Mouse (Mus musculus) lung, adult 2 months (tissue): ENCODE measurements at regions not wholly inside any gene's neighbourhood (a gene's known extent, or its start where the extent isn't known, plus 50 kb on each side); places are given as distances from the start of the nearest gene placed in this dataset.

Source experiments
- DNase-seq: peaks from one replicate; pipeline ENCODE4 v3.0.0; 2022
- H3K4me1 ChIP-seq: fragments of 200-500 bp; 2 replicates; pipeline ENCODE4 v1.6.1; 2011; ENCODE audit warnings: low read length; ENCODE audit not compliant: control insufficient read depth, insufficient read depth
- H3K4me3 ChIP-seq: fragments of 200-500 bp; replicated peaks from 2 replicates; pipeline ENCODE3; 2011; ENCODE audit warnings: low read depth, mild to moderate bottlenecking, control low read depth, low read length; ENCODE audit errors: extremely low read depth
- CTCF ChIP-seq: fragments of 200-500 bp; IDR thresholded peaks from 2 replicates; pipeline ENCODE4 v1.5.1; 2011; ENCODE audit warnings: mild to moderate bottlenecking, low read length, control low read depth; ENCODE audit not compliant: insufficient read depth
- POLR2A ChIP-seq: fragments of 200-500 bp; IDR thresholded peaks from 2 replicates; pipeline ENCODE4 v1.6.1; 2011; ENCODE audit warnings: low read depth, mild to moderate bottlenecking, control low read depth, low read length, borderline replicate concordance; ENCODE audit errors: extremely low read depth
- WGBS: fragments of 180-500 bp; shearing (Covaris S2); methylation state at CpG from one replicate; pipeline ENCODE4 v1.1.7; 2018; 5-methylcytosine and 5-hydroxymethylcytosine counted together

DNA sequence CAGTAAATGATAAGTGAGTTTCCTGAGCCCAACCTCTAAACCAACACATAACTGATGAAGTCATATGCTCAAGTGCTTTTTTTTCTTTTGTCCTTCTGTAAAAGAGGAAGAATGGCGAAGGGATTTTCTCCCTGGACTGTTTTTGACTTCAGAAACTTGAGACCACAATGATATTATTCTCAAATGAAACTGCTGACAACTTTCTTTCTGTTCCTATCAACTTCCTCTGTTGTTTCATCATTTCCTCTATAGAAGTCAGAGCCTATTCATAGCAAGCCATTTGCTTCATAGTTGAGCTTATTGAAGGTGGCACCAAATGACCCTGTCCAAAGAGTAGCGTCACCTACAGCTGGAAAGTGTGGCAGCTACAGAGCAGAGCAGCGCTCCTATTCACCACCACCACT lies 140.2 kb downstream of the Nfkbiz start:
- Histone ChIP-seq H3K4me1 (no peaks in the 10 kb centered on the region), H3K4me3 (no peak overlapping the region)
- TF ChIP-seq CTCF (no peak), POLR2A (no peak)
- WGBS = 52% methylated on average over 3 of the region's 3 CpGs
- no peak for DNase-seq

DNA sequence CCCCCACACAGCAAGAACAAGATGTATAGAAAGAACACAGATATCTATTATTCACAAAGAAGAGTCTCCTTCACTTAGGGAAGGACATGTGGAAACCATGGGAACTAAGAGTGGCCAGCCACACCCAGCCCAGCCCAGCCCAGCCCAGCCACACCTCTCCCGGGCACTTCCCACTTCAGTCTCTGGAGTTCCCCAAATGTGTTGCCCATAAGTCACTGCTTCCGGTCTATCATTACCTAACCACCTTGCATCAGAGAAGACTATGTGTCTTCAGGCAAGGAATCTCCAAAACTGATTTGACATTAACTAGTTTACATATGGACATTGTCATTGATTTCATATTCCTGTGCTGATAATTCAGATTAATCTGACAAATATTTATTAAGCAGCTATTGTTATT lies 147.6 kb downstream of the Nfkbiz start:
- Histone ChIP-seq H3K4me3 (no peak overlapping the region), H3K4me1 (no peaks in the 10 kb centered on the region)
- WGBS = 66% methylated on average over 2 of the region's 2 CpGs
- no peak for DNase-seq
- TF ChIP-seq CTCF (no peak), POLR2A (no peak)

DNA sequence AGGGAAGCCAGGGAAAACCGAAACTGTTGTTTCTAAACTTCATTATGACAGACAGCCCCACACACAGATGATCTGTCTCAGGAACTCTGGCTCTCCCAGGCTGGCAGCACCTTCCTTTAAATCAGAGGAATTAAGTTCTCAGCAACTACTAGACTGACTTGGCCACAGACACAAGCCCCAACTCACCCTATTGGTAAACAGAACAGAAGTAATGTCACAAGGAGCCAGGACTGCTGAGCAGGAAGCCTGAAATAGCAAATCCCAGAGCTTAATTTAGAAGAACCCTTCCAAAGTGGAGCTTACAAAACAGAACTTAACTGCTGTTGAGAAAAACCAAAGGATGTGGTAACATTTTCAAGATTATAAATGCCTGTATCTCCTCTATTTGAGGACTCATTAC lies 174.8 kb downstream of the Nfkbiz start:
- DNase-seq = no peak
- 78% methylated on average over 1 of the region's 1 CpGs for WGBS
- TF ChIP-seq POLR2A = no peak
- TF ChIP-seq CTCF = no peak
- H3K4me3 ChIP-seq = no peak overlapping the region
- H3K4me1 ChIP-seq = no peaks in the 10 kb centered on the region

DNA sequence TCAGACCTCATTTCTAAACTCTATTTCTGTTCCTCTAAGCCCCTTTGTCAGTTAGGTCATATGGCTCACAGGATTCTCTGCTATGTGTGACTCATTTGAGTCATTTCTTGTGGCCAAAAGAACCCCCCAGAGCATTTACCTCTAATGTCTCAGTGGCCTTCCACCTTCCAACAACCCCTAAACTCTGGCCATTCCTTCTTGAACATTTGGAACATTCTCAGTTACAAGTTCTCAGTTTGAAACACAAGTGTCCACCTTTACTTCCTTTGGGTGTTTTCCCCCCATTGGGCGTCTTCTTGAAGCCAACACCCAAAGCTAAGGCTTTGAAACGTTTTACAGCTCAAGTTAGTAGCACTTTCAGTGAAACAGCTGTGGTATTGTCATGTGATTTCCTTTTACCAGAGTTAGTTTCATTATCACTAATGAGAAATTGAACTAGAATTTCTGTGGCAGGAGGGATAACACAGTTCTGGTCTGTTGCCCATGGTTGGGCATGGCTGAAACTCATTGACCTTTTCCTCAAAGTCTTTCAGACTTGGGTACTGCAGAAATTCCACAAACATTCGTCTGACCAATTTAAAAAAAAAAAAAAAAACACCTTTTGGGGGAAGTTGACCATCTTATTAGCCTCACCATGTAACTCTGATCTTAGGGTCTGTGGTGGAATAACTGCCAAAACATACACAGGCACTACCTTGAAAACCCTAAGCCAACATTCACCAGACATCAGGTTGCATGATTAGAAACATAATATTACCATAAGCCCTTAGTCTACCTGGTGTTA lies 201.8 kb downstream of the Nfkbiz start:
- Histone ChIP-seq H3K4me1 (no peaks in the 10 kb centered on the region; the same call in 1 of the 2 replicates), H3K4me3 (no peak overlapping the region)
- TF ChIP-seq CTCF = no peak
- TF ChIP-seq POLR2A = no peak
- DNase-seq = no peak
- 38% methylated on average over 3 of the region's 3 CpGs for WGBS

DNA sequence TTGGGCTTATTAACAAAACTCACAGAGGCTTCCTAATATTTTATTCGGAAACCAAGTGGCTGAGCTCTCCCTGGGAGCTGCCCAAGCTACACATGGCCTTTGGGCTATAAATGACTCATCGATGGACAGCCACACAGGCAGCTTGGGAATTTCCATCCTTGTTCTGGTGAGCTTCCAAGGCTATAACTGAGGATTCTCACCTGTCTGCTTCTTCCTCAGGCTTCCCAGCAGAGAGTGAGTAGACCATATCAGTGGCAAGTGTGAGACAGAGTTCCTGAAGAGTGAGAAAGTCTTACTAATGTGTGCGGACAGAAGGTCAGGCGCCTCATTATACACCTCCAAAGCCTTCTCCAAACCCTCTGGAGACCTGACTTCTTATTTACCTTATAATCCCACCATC lies 202.5 kb downstream of the Nfkbiz start:
- DNase-seq = no peak
- WGBS = 84% methylated on average over 4 of the region's 4 CpGs
- no peaks in the 10 kb centered on the region; the same call in 1 of the 2 replicates for H3K4me1 ChIP-seq
- no peak overlapping the region for H3K4me3 ChIP-seq
- TF ChIP-seq CTCF = no peak
- TF ChIP-seq POLR2A = no peak

DNA sequence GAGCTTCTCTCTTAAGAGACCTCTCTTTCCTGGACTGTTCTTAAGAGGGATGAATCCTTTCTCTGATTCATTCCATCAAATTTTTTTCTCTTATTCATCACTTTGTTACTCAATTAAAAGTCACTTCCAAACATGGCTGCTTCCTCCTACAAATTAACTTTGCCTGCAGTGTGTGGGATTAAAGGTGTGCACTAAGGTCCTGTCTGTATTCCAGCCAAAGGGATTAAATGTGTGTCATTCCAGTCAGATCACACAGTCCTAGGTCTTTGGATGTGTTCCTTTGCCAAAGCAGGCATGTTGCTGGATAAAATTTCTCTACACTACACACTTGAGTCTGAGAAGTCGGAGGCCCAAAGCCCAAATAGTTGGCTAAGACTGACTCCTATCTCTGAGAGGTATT lies 204.0 kb downstream of the Nfkbiz start:
- no peak overlapping the region for H3K4me3 ChIP-seq
- WGBS = 76% methylated on average over 1 of the region's 1 CpGs
- TF ChIP-seq CTCF (no peak), POLR2A (no peak)
- H3K4me1 ChIP-seq = no peaks in the 10 kb centered on the region; the same call in 1 of the 2 replicates
- no peak for DNase-seq

DNA sequence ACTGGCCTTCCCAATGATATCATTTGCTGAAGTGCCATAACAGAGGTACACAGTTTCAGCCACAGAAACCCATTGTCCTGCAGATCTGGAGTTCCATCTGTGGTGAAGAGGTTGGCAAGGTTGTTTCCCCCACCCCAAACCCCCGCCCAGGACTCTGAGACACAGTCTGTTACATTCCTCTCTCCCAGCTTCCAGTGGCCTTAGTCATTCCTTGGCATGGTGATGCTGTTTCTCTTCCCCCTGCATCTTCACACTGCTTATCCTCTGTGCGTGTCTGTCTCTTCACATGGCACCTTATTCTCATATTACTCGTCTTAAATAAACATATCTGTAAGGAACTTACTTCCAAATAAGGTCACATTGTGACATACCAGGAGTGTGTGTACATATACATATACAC lies 206.5 kb downstream of the Nfkbiz start:
- DNase-seq = no peak
- Histone ChIP-seq H3K4me3 (no peak overlapping the region), H3K4me1 (no peaks in the 10 kb centered on the region; the same call in 1 of the 2 replicates)
- TF ChIP-seq CTCF = no peak
- TF ChIP-seq POLR2A = no peak
- WGBS = 40% methylated on average over 3 of the region's 3 CpGs

DNA sequence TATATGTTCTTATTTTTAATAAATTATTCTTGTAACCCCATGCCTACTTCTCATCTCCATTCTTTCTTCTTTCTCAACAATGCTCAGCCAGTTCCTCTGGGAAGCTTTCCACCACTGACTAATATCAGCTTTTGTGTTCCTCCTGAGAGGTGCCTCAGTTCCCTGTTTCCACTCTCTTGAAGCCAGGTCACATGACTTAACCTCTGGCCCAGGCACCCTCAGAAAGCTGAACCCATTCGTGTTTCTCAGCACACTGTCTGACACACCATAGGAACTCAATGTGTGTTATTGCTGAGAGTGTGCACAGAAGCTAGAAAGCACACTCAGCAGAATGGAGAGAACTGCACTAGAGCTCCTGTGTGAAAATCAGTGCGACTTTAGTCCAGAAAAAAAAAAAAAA lies 207.1 kb downstream of the Nfkbiz start:
- Histone ChIP-seq H3K4me3 (no peak overlapping the region), H3K4me1 (no peaks in the 10 kb centered on the region; the same call in 1 of the 2 replicates)
- no peak for DNase-seq
- WGBS = 53% methylated on average over 2 of the region's 2 CpGs
- TF ChIP-seq CTCF (no peak), POLR2A (no peak)

DNA sequence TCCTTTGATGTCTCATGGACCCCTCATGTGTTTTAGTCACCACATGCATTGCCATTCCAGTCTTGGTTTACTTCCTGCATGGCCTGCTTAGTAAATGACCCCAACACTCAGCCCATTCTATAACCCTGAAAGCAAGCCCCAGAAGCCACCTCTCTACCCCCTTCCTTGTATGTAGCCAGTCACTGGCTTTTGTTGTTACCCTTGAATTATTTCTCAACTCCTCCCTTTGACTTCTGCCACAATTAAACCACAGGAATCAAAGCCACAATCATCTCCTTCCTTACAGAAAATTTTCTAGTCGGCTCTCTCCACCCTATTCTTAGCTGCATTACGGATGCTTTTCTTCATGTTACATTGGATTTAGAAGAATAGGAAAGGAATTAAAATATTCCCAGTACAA lies 207.7 kb downstream of the Nfkbiz start:
- WGBS = 79% methylated on average over 2 of the region's 2 CpGs
- no peak for TF ChIP-seq POLR2A
- DNase-seq = no peak
- no peaks in the 10 kb centered on the region; the same call in 1 of the 2 replicates for H3K4me1 ChIP-seq
- no peak overlapping the region for H3K4me3 ChIP-seq

DNA sequence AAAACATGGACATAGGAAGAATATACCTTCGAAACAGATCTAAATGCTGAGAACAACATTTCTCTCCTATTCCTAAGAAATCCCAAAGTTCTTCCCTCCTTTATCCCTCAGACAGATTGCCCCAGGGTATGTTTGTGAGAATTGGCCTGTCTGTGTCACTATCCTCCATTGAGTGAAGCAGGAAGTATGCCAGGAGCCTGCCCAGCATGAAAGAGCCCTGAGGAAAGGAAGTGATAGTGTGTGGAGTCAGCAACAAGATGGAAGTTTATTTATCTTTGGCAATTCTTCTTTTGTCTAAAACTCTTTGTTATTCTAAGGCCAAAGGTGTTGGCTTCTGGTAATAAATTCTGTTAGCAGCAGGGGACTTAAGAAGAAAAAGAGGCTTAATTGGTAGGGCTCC lies 211.2 kb downstream of the Nfkbiz start:
- Histone ChIP-seq H3K4me1 (no peaks in the 10 kb centered on the region; the same call in 1 of the 2 replicates), H3K4me3 (no peak overlapping the region)
- TF ChIP-seq POLR2A (no peak), CTCF (no peak)
- DNase-seq = no peak
- 93% methylated on average over 1 of the region's 1 CpGs for WGBS
